Mouse (Mus musculus): Measurements from ENCODE around the gene Riok2. TPM values are rescaled to one million over a fixed set of nuclear protein-coding genes. Genes with fewer than 3 reads are reported as not detected.

The Riok2 gene
- polyA plus RNA-seq, 1 experiment from 2014 or later: 28.5 TPM

GRCm38 (mm10) chr17:17411443-17411842, 37.3 kb downstream of the Riok2 start:
- WGBS: 61% methylated on average over 2 of the region's 2 CpGs
- peaks cover 50% of the 10 kb centered on the region for H3K4me1 ChIP-seq

GRCm38 (mm10) chr17:17412176-17412575, 38.1 kb downstream of the Riok2 start:
- peaks cover 45% of the 10 kb centered on the region for H3K4me1 ChIP-seq
- no peak for DNase-seq (ENCODE audit: low spot score)
- WGBS: 91% methylated on average over 2 of the region's 2 CpGs
- H3K36me3 ChIP-seq: peaks cover 28% of the 10 kb centered on the region
- no peaks in the 10 kb centered on the region for H3K27me3 ChIP-seq (ENCODE audit: low read depth, poor library complexity, severe bottlenecking)
- H3K4me3 ChIP-seq: no peak overlapping the region
- no peak overlapping the region for H3K27ac ChIP-seq (replicated peaks)
- H3K9me3 ChIP-seq (replicated peaks): 0 out of 2 replicates have a peak, but pooled peaks cover 3% of the 10 kb centered on the region

More at GRCm38 (mm10) chr17:17411443-17411842, 37.3 kb downstream of the Riok2 start:
- Histone ChIP-seq H3K27me3 (ENCODE audit: low read depth, poor library complexity, severe bottlenecking) (no peaks in the 10 kb centered on the region), H3K36me3 (peaks cover 21% of the 10 kb centered on the region), H3K9me3 (replicated peaks) (0 out of 2 replicates have a peak, but pooled peaks cover 3% of the 10 kb centered on the region), H3K27ac (replicated peaks) (no peak overlapping the region), H3K4me3 (no peak overlapping the region)
- DNase-seq (ENCODE audit: low spot score): no peak

- Histone ChIP-seq H3K27ac (replicated peaks) (no peak overlapping the region), H3K27me3 (ENCODE audit: low read depth, poor library complexity, severe bottlenecking) (no peaks in the 10 kb centered on the region), H3K36me3 (peaks cover 43% of the 10 kb centered on the region), H3K4me1 (peaks cover 25% of the 10 kb centered on the region), H3K9me3 (replicated peaks) (0 out of 2 replicates have a peak, but pooled peaks cover 3% of the 10 kb centered on the region), H3K4me3 (no peak overlapping the region)
- 89% methylated on average over 3 of the region's 3 CpGs for WGBS
- no peak for DNase-seq (ENCODE audit: low spot score)
Measured at GRCm38 (mm10) chr17:17414206-17414605, 40.1 kb downstream of the Riok2 start.

- H3K36me3 ChIP-seq: peaks cover 29% of the 10 kb centered on the region
- WGBS: 11% methylated on average over 4 of the region's 4 CpGs
- H3K27me3 ChIP-seq (ENCODE audit: low read depth, poor library complexity, severe bottlenecking): no peaks in the 10 kb centered on the region
- H3K4me1 ChIP-seq: peaks cover 22% of the 10 kb centered on the region
- DNase-seq (ENCODE audit: low spot score): no peak
- no peak overlapping the region for H3K4me3 ChIP-seq
- H3K27ac ChIP-seq (replicated peaks): peak overlapping the region; percentile 75
- no peaks in the 10 kb centered on the region for H3K9me3 ChIP-seq (replicated peaks)
Measured at GRCm38 (mm10) chr17:17424609-17425307, 50.6 kb downstream of the Riok2 start.

GRCm38 (mm10) chr17:17425308-17425813, 51.3 kb downstream of the Riok2 start:
- no peaks in the 10 kb centered on the region for H3K9me3 ChIP-seq (replicated peaks)
- H3K27ac ChIP-seq (replicated peaks): peak overlapping the region; percentile 75; the same call in 1 of the 2 replicates
- no peak for DNase-seq (ENCODE audit: low spot score)
- H3K27me3 ChIP-seq (ENCODE audit: low read depth, poor library complexity, severe bottlenecking): no peaks in the 10 kb centered on the region
- peaks cover 35% of the 10 kb centered on the region for H3K36me3 ChIP-seq
- H3K4me1 ChIP-seq: peaks cover 18% of the 10 kb centered on the region
- H3K4me3 ChIP-seq: no peak overlapping the region
- 15% methylated on average over 4 of the region's 4 CpGs for WGBS

- no peak for DNase-seq (ENCODE audit: low spot score)
- Histone ChIP-seq H3K27ac (replicated peaks) (no peak overlapping the region; the same call in 1 of the 2 replicates), H3K4me1 (peaks cover 18% of the 10 kb centered on the region), H3K27me3 (ENCODE audit: low read depth, poor library complexity, severe bottlenecking) (no peaks in the 10 kb centered on the region), H3K4me3 (no peak overlapping the region), H3K9me3 (replicated peaks) (no peaks in the 10 kb centered on the region), H3K36me3 (peaks cover 41% of the 10 kb centered on the region)
- 51% methylated on average over 3 of the region's 3 CpGs for WGBS
Measured at GRCm38 (mm10) chr17:17425906-17426305, 51.8 kb downstream of the Riok2 start.

- Histone ChIP-seq H3K27ac (replicated peaks) (no peak overlapping the region), H3K4me3 (no peak overlapping the region), H3K9me3 (replicated peaks) (no peaks in the 10 kb centered on the region), H3K27me3 (ENCODE audit: low read depth, poor library complexity, severe bottlenecking) (no peaks in the 10 kb centered on the region), H3K36me3 (peaks cover 54% of the 10 kb centered on the region), H3K4me1 (peaks cover 26% of the 10 kb centered on the region)
- no peak for DNase-seq (ENCODE audit: low spot score)
- WGBS: 86% methylated on average over 2 of the region's 2 CpGs
Measured at GRCm38 (mm10) chr17:17428888-17429287, 54.8 kb downstream of the Riok2 start.

GRCm38 (mm10) chr17:17433679-17434078, 59.6 kb downstream of the Riok2 start:
- peaks cover 35% of the 10 kb centered on the region for H3K36me3 ChIP-seq
- no peak for DNase-seq (ENCODE audit: low spot score)
- H3K4me3 ChIP-seq: no peak overlapping the region
- no peak overlapping the region for H3K27ac ChIP-seq (replicated peaks)
- no peaks in the 10 kb centered on the region for H3K27me3 ChIP-seq (ENCODE audit: low read depth, poor library complexity, severe bottlenecking)
- peaks cover 29% of the 10 kb centered on the region for H3K4me1 ChIP-seq
- H3K9me3 ChIP-seq (replicated peaks): no peaks in the 10 kb centered on the region
- 57% methylated on average over 4 of the region's 4 CpGs for WGBS

GRCm38 (mm10) chr17:17438576-17439191, 64.6 kb downstream of the Riok2 start:
- H3K9me3 ChIP-seq (replicated peaks): no peaks in the 10 kb centered on the region
- peaks cover 5% of the 10 kb centered on the region for H3K36me3 ChIP-seq
- H3K27me3 ChIP-seq (ENCODE audit: low read depth, poor library complexity, severe bottlenecking): no peaks in the 10 kb centered on the region
- no peak for DNase-seq (ENCODE audit: low spot score)
- H3K4me1 ChIP-seq: peaks cover 39% of the 10 kb centered on the region
- H3K4me3 ChIP-seq: no peak overlapping the region
- H3K27ac ChIP-seq (replicated peaks): no peak overlapping the region

- no peak for DNase-seq (ENCODE audit: low spot score)
- Histone ChIP-seq H3K4me3 (no peak overlapping the region), H3K27ac (replicated peaks) (peak overlapping the region; percentile 67), H3K9me3 (replicated peaks) (no peaks in the 10 kb centered on the region), H3K27me3 (ENCODE audit: low read depth, poor library complexity, severe bottlenecking) (no peaks in the 10 kb centered on the region), H3K4me1 (peaks cover 32% of the 10 kb centered on the region), H3K36me3 (peaks cover 38% of the 10 kb centered on the region)
- 36% methylated on average over 4 of the region's 4 CpGs for WGBS
Measured at GRCm38 (mm10) chr17:17441876-17442498, 67.9 kb downstream of the Riok2 start.

GRCm38 (mm10) chr17:17444297-17444886, 70.3 kb downstream of the Riok2 start:
- WGBS: 89% methylated on average over 3 of the region's 3 CpGs
- no peaks in the 10 kb centered on the region for H3K9me3 ChIP-seq (replicated peaks)
- DNase-seq (ENCODE audit: low spot score): no peak
- H3K27me3 ChIP-seq (ENCODE audit: low read depth, poor library complexity, severe bottlenecking): no peaks in the 10 kb centered on the region
- no peak overlapping the region for H3K4me3 ChIP-seq
- H3K27ac ChIP-seq (replicated peaks): no peak overlapping the region
- peaks cover 47% of the 10 kb centered on the region for H3K36me3 ChIP-seq
- peaks cover 42% of the 10 kb centered on the region for H3K4me1 ChIP-seq

All from midbrain, embryonic 10.5 days (tissue).